Mouse (Mus musculus): Measurements from ENCODE around the gene RPS10-NUDT3. TPM values are rescaled to one million over a fixed set of nuclear protein-coding genes. Genes with fewer than 3 reads are reported as not detected.
A peak's percentile ranks its signal among the peaks of the same experiment; 100 is the strongest.

Gene RPS10-NUDT3
- polyA plus RNA-seq, 1 experiment from 2014 or later: not detected

DNA sequence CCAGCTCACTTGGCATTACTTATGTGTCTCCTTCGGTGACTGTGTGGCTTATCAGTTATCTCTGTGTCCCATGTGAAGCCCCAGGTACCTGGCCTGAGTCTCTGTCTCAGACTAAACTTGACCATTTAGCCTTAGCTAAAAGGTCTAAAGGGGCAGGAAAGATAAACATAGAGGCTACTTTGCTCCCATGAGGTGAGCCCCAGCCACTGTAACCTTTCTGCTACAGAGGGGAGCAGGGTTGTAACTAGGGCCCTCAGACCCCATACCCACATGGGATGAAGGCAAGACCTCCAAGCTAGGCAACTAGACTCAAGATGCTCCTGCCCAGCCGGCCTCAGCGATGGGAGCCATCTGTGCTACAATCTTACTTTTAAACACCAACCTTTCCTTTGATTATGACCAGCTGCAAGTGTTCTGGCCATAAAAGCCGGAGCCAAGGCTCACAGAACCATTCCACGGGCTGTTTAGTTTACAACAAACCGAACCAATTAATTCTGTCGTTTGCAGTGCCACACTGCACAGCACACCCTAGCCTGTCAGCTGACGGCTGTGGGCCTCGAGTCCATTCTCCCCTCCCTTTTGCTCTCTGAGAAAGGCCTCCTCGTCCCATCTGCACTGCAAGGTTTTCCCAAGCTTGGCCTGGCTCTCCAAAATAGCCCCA lies 59.8 kb downstream of the RPS10-NUDT3 start:
- ATAC-seq: no peak
- H3K27ac ChIP-seq (ENCODE audit: low read length): no peak overlapping the region

DNA sequence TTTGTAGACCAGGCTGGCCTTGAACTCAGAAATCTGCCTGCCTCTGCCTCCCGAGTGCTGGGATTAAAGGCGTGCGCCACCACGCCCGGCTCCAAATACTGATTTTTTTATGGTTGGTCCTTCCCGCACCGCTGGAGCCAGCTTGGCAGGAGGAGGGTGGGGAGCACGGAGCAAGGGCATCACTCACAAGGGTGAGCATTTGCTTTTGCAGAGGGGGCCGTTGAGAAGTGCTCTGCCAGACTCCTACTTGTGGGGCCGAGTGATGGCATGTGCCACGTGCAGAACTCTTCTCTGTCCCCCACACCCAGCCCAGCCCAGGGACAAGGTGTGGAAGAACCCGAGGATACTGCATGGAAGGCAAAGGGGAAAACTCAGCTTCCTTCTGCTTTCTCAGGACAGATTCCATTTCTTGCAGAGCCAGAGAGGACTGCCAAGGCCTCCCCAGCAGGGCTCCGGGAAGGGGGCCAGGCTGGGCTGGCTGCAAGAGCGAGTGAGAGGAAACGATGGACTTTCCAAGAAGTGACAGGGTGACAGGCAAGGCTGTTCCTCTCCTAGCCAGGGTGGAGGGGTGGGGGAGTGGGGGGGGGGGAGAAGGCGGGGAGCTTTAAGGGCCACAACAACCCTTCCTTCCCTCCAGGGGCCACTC lies 60.4 kb downstream of the RPS10-NUDT3 start:
- 93% methylated on average over 15 of the region's 16 CpGs for WGBS
- Histone ChIP-seq H3K4me3 (ENCODE audit: low read depth, low read length) (no peak overlapping the region), H3K36me3 (ENCODE audit: control insufficient read depth, insufficient read depth, low read length) (peaks cover 4% of the 10 kb centered on the region; the same call in 1 of the 2 replicates), H3K4me1 (ENCODE audit: control insufficient read depth, insufficient read depth, low read length) (no peaks in the 10 kb centered on the region), H3K4me2 (ENCODE audit: low read length) (no peak overlapping the region), H3K9ac (ENCODE audit: low read depth, low read length) (no peak overlapping the region), H3K27ac (ENCODE audit: low read length) (0 out of 2 replicates have a peak overlapping the region, but pooled peaks have one; percentile 26), H3K27me3 (ENCODE audit: control insufficient read depth, insufficient read depth, low read depth, low read length) (no peaks in the 10 kb centered on the region), H3K9me3 (replicated peaks; ENCODE audit: control insufficient read depth, low read length, poor library complexity, severe bottlenecking) (no peaks in the 10 kb centered on the region)
- no peak for ATAC-seq

More for the DNA sequence above, 59.8 kb downstream of the RPS10-NUDT3 start:
- no peak overlapping the region for H3K9ac ChIP-seq (ENCODE audit: low read depth, low read length)
- 90% methylated on average over 10 of the region's 10 CpGs for WGBS
- H3K36me3 ChIP-seq (ENCODE audit: control insufficient read depth, insufficient read depth, low read length): peaks cover 5% of the 10 kb centered on the region; the same call in 1 of the 2 replicates
- H3K4me1 ChIP-seq (ENCODE audit: control insufficient read depth, insufficient read depth, low read length): no peaks in the 10 kb centered on the region
- no peaks in the 10 kb centered on the region for H3K27me3 ChIP-seq (ENCODE audit: control insufficient read depth, insufficient read depth, low read depth, low read length)
- H3K4me2 ChIP-seq (ENCODE audit: low read length): no peak overlapping the region
- H3K9me3 ChIP-seq (replicated peaks; ENCODE audit: control insufficient read depth, low read length, poor library complexity, severe bottlenecking): no peaks in the 10 kb centered on the region
- no peak overlapping the region for H3K4me3 ChIP-seq (ENCODE audit: low read depth, low read length)

DNA sequence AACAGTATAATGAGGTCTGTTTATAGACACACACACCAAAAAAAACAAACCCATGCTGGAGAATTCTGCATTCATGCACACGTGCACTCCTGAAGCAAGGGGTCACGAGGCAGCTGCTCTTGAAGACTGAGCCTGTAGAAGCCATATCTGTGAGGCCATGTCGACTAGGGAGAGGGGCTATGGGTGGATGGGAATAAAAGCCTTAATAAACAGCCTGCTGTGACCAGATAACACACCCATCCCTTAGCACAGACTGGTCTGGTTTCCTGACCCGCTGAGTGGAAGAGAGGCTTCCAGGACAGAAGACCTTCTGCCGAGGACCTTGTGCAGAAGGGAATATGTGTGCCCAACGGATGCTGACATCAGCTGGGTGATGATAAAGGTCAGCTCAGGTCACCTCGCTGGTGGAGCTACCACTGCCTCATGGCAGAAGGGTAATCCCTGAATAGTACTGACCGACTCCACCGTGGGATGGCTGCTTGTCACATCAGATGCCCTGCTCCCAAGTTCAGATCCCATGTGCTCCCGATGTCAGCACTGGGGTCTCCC lies 61.2 kb downstream of the RPS10-NUDT3 start:
- no peaks in the 10 kb centered on the region for H3K4me1 ChIP-seq (ENCODE audit: control insufficient read depth, insufficient read depth, low read length)
- WGBS: 88% methylated on average over 10 of the region's 10 CpGs
- no peak overlapping the region for H3K9ac ChIP-seq (ENCODE audit: low read depth, low read length)
- no peak overlapping the region for H3K27ac ChIP-seq (ENCODE audit: low read length)
- H3K9me3 ChIP-seq (replicated peaks; ENCODE audit: control insufficient read depth, low read length, poor library complexity, severe bottlenecking): no peaks in the 10 kb centered on the region
- no peaks in the 10 kb centered on the region for H3K27me3 ChIP-seq (ENCODE audit: control insufficient read depth, insufficient read depth, low read depth, low read length)
- H3K4me2 ChIP-seq (ENCODE audit: low read length): no peak overlapping the region
- ATAC-seq: no peak
- no peak overlapping the region for H3K4me3 ChIP-seq (ENCODE audit: low read depth, low read length)
- peaks cover 2% of the 10 kb centered on the region; the same call in 1 of the 2 replicates for H3K36me3 ChIP-seq (ENCODE audit: control insufficient read depth, insufficient read depth, low read length)

DNA sequence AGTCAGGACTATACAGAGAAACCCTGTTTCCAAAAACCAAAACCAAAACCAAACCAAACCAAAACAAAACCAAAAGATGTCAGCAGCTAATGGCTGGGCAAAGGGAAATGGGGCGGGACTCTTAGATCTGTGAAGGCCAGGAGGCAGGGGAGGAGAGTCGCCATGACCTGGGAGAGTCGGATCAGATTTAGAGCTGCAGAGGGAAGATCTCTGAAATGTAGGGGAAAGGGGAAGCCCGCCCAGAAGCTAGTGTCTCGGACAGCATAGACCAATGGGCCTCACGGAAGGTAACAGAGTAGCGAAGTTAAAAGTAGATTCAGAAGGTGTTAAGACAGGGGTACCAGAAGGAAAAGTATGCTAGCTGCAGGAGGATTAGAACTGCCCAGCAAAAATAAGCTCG lies 63.7 kb downstream of the RPS10-NUDT3 start:
- Histone ChIP-seq H3K4me3 (ENCODE audit: low read depth, low read length) (no peak overlapping the region), H3K27ac (ENCODE audit: low read length) (no peak overlapping the region), H3K4me2 (ENCODE audit: low read length) (no peak overlapping the region), H3K9ac (ENCODE audit: low read depth, low read length) (no peak overlapping the region), H3K4me1 (ENCODE audit: control insufficient read depth, insufficient read depth, low read length) (peaks cover 3% of the 10 kb centered on the region; the same call in 1 of the 2 replicates), H3K36me3 (ENCODE audit: control insufficient read depth, insufficient read depth, low read length) (no peaks in the 10 kb centered on the region), H3K9me3 (replicated peaks; ENCODE audit: control insufficient read depth, low read length, poor library complexity, severe bottlenecking) (no peaks in the 10 kb centered on the region), H3K27me3 (ENCODE audit: control insufficient read depth, insufficient read depth, low read depth, low read length) (no peaks in the 10 kb centered on the region)
- no peak for ATAC-seq
- 79% methylated on average over 8 of the region's 8 CpGs for WGBS

DNA sequence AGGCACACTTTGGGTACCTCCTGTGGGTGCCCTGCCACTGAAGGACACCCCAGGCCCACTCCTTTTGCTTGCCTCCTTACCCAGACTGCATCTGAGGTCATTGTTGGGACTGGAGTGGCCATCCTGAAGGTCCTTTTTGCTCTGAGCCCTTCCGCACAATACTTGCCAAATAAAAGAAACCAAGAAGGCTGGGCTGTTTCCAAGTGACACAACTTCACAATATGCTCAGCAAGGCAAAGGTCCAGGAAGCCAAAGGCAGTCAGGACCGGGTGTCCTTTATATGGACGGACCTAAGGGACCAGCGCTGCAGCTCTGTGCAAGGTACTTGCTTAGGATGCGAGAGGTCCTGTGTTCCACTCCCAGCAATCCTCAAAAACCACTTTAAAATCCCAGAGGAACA lies 66.8 kb downstream of the RPS10-NUDT3 start:
- H3K4me3 ChIP-seq (ENCODE audit: low read depth, low read length): no peak overlapping the region
- H3K27me3 ChIP-seq (ENCODE audit: control insufficient read depth, insufficient read depth, low read depth, low read length): no peaks in the 10 kb centered on the region
- no peak overlapping the region for H3K9ac ChIP-seq (ENCODE audit: low read depth, low read length)
- H3K9me3 ChIP-seq (replicated peaks; ENCODE audit: control insufficient read depth, low read length, poor library complexity, severe bottlenecking): no peaks in the 10 kb centered on the region
- H3K36me3 ChIP-seq (ENCODE audit: control insufficient read depth, insufficient read depth, low read length): no peaks in the 10 kb centered on the region
- H3K27ac ChIP-seq (ENCODE audit: low read length): no peak overlapping the region
- peaks cover 15% of the 10 kb centered on the region for H3K4me1 ChIP-seq (ENCODE audit: control insufficient read depth, insufficient read depth, low read length)
- no peak for ATAC-seq
- no peak overlapping the region for H3K4me2 ChIP-seq (ENCODE audit: low read length)
- WGBS: 86% methylated on average over 5 of the region's 5 CpGs

DNA sequence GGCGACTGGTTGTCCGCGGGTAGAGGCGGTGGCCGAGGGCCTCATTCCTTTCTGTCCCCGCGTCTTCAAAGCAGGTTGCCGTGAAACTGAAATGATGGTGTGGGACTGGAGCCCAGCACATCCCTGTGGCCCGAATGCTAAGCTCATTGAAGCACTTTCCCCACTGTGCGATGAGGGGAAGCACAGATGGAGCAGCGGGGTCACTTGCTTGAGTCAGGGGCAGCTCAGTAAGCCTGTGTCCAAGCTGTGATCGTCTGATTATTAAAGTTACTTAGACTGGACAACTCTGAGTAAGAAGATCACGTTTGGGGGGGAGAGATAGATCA lies 69.1 kb downstream of the RPS10-NUDT3 start:
- Histone ChIP-seq H3K36me3 (ENCODE audit: control insufficient read depth, insufficient read depth, low read length) (peaks cover 4% of the 10 kb centered on the region), H3K4me1 (ENCODE audit: control insufficient read depth, insufficient read depth, low read length) (peaks cover 15% of the 10 kb centered on the region), H3K4me3 (ENCODE audit: low read depth, low read length) (peak overlapping the region; percentile 57), H3K27ac (ENCODE audit: low read length) (peak overlapping the region; percentile 59), H3K9me3 (replicated peaks; ENCODE audit: control insufficient read depth, low read length, poor library complexity, severe bottlenecking) (no peaks in the 10 kb centered on the region), H3K9ac (ENCODE audit: low read depth, low read length) (peak overlapping the region; percentile 77), H3K4me2 (ENCODE audit: low read length) (peak overlapping the region; percentile 89), H3K27me3 (ENCODE audit: control insufficient read depth, insufficient read depth, low read depth, low read length) (no peaks in the 10 kb centered on the region)
- no peak for ATAC-seq
- 0% methylated on average over 13 of the region's 13 CpGs for WGBS

DNA sequence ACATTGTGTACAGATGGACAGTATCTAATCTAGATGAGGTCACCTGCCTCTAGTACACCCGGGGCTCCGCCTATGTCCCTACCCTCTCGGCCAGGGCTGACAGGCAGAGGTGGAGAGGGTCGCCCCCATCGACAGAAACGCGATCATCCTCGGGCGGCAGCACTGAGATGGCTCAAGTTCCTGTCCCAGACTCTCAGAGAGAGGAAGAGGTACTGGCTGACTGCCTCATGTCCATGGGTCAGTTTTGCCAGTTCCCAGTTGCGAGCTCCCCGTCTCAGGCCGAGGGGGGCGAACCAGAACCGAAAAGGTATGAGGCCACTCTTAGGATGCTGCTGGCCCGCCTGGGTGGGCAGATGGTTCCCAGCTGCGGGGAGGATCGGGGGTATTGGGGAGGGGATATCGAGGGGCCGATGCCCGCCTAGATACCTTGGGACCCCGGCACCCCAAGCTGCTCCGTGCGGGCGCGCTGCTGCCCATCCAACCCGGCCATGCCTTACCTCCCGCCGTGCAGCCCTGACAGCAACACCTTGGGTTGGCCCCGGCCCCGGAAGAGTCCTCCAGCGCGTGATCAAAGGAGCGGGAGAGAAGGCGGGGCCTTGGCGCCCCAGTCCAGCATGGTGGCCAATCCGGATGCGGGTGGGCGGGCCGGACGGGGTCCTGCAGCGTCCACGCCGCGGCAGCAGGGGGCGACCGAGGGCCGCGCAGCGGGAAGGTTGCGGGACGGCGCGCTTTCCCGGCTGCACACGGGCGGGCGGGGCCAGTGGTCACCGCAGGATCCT lies 69.7 kb downstream of the RPS10-NUDT3 start, which contains the start of gene AI413582:
TSS of gene AI413582 (minus strand) at position 594 of the 779 bp plus-strand sequence.
- Histone ChIP-seq H3K27me3 (ENCODE audit: control insufficient read depth, insufficient read depth, low read depth, low read length) (no peaks in the 10 kb centered on the region), H3K4me3 (ENCODE audit: low read depth, low read length) (peak within 1 kb of the TSS; percentile 57), H3K9ac (ENCODE audit: low read depth, low read length) (peak within 1 kb of the TSS; percentile 77), H3K9me3 (replicated peaks; ENCODE audit: control insufficient read depth, low read length, poor library complexity, severe bottlenecking) (no peaks in the 10 kb centered on the region), H3K36me3 (ENCODE audit: control insufficient read depth, insufficient read depth, low read length) (peaks cover 4% of the 10 kb centered on the region), H3K4me1 (ENCODE audit: control insufficient read depth, insufficient read depth, low read length) (peaks cover 15% of the 10 kb centered on the region), H3K27ac (ENCODE audit: low read length) (peak within 1 kb of the TSS; percentile 65), H3K4me2 (ENCODE audit: low read length) (peak within 1 kb of the TSS; percentile 89)
- ATAC-seq: peak; percentile 95
- under 1% methylated on average over 56 of the region's 58 CpGs for WGBS

DNA sequence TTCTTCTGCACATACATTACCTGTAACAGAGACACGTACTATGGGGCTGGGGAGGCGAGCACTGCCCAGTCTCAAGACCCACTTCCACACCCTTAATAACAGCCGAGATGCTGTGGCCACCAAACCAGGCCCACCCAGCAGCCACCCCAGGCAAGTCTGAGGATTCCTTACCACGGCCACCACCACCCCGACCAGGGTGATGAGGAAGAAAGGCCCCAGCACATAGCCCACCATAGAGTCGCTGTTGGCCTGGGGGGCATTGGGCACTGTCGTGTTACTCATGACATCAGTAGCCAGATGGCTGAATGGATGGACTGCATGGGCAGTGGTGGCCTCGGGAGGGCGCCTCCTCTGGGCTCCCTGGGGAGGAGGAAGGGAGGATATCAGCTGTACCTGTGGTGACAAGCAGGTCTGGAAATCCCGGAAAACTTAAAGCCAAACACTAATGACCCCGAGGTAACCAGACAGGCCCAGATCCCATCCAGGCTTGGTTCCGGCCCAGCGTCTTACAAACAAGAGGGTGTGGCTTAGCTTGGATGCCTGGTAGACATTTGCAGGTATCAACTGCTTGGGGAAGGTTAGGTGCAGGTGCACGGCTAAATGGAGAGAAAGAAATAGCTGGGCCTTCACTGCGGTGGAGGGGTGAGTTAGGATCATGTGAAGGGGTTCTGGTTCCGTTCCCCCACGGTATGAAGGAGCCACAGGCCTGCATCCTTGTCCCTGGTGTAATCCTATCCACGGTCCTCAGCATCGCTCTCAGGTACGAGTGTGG lies 70.4 kb downstream of the RPS10-NUDT3 start:
- Histone ChIP-seq H3K9me3 (replicated peaks; ENCODE audit: control insufficient read depth, low read length, poor library complexity, severe bottlenecking) (no peaks in the 10 kb centered on the region), H3K36me3 (ENCODE audit: control insufficient read depth, insufficient read depth, low read length) (peaks cover 4% of the 10 kb centered on the region), H3K9ac (ENCODE audit: low read depth, low read length) (peak overlapping the region; percentile 77), H3K27me3 (ENCODE audit: control insufficient read depth, insufficient read depth, low read depth, low read length) (no peaks in the 10 kb centered on the region), H3K4me1 (ENCODE audit: control insufficient read depth, insufficient read depth, low read length) (peaks cover 15% of the 10 kb centered on the region), H3K4me2 (ENCODE audit: low read length) (peak overlapping the region; percentile 89), H3K27ac (ENCODE audit: low read length) (peak overlapping the region; percentile 65), H3K4me3 (ENCODE audit: low read depth, low read length) (peak overlapping the region; percentile 57)
- ATAC-seq: no peak
- WGBS: 16% methylated on average over 19 of the region's 20 CpGs

Measured in midbrain, embryonic 16.5 days (tissue).